Mouse (Mus musculus): ENCODE data around the gene Megf9.

Gene Megf9

GRCm38 (mm10) chr4:70534891-70535269 lies at the start of gene Megf9:
Gene Megf9, minus strand, starts transcription at chr4:70534995.
- peak; percentile 98 for DNase-seq (ENCODE audit: low read depth, low spot score)

- no peak for DNase-seq (ENCODE audit: low read depth, low spot score)
Measured at GRCm38 (mm10) chr4:70579654-70580053, 44.9 kb upstream of the Megf9 start.

- DNase-seq (ENCODE audit: low read depth, low spot score) = no peak
Measured at GRCm38 (mm10) chr4:70578301-70578700, 43.5 kb upstream of the Megf9 start.

GRCm38 (mm10) chr4:70576096-70576495 lies 41.3 kb upstream of the Megf9 start:
- no peak for DNase-seq (ENCODE audit: low read depth, low spot score)

- no peak for DNase-seq (ENCODE audit: low read depth, low spot score)
Measured at GRCm38 (mm10) chr4:70573926-70574325, 39.1 kb upstream of the Megf9 start.

GRCm38 (mm10) chr4:70553888-70554287 lies 19.1 kb upstream of the Megf9 start:
- no peak for DNase-seq (ENCODE audit: low read depth, low spot score)

- no peak for DNase-seq (ENCODE audit: low read depth, low spot score)
Measured at GRCm38 (mm10) chr4:70553230-70553797, 18.5 kb upstream of the Megf9 start.

- no peak for DNase-seq (ENCODE audit: low read depth, low spot score)
Measured at GRCm38 (mm10) chr4:70552120-70552519, 17.3 kb upstream of the Megf9 start.

GRCm38 (mm10) chr4:70547411-70548148 lies 12.8 kb upstream of the Megf9 start:
- DNase-seq (ENCODE audit: low read depth, low spot score) = no peak

- DNase-seq (ENCODE audit: low read depth, low spot score) = no peak
Measured at GRCm38 (mm10) chr4:70545869-70546542, 11.2 kb upstream of the Megf9 start.

- no peak for DNase-seq (ENCODE audit: low read depth, low spot score)
Measured at GRCm38 (mm10) chr4:70544390-70544789, 9.6 kb upstream of the Megf9 start.

GRCm38 (mm10) chr4:70542387-70542786 lies 7.6 kb upstream of the Megf9 start:
- DNase-seq (ENCODE audit: low read depth, low spot score) = no peak

GRCm38 (mm10) chr4:70540743-70541142 lies 5.9 kb upstream of the Megf9 start:
- DNase-seq (ENCODE audit: low read depth, low spot score) = no peak

- no peak for DNase-seq (ENCODE audit: low read depth, low spot score)
Measured at GRCm38 (mm10) chr4:70536661-70537580, 2.1 kb upstream of the Megf9 start.

GRCm38 (mm10) chr4:70535711-70536311 lies 1.0 kb upstream of the Megf9 start:
- DNase-seq (ENCODE audit: low read depth, low spot score) = no peak

- peak; percentile 47 for DNase-seq (ENCODE audit: low read depth, low spot score)
Measured at GRCm38 (mm10) chr4:70535289-70535688, 494 bp upstream of the Megf9 start.

- DNase-seq (ENCODE audit: low read depth, low spot score) = no peak
Measured at GRCm38 (mm10) chr4:70534078-70534890, 511 bp downstream of the Megf9 start.

- DNase-seq (ENCODE audit: low read depth, low spot score) = no peak
Measured at GRCm38 (mm10) chr4:70533056-70533805, 1.6 kb downstream of the Megf9 start.

- no peak for DNase-seq (ENCODE audit: low read depth, low spot score)
Measured at GRCm38 (mm10) chr4:70531021-70531420, 3.8 kb downstream of the Megf9 start.

- DNase-seq (ENCODE audit: low read depth, low spot score) = no peak
Measured at GRCm38 (mm10) chr4:70528622-70529021, 6.2 kb downstream of the Megf9 start.

All from brain, embryonic 18.5 days (tissue).